Mouse (Mus musculus) 416B (cell line): ENCODE data around the gene Hdac1.

Experiments
- DNase-seq: peaks from one replicate; pipeline ENCODE4 v3.0.0; 2011; ENCODE audit warnings: low read depth

Gene Hdac1

DNA sequence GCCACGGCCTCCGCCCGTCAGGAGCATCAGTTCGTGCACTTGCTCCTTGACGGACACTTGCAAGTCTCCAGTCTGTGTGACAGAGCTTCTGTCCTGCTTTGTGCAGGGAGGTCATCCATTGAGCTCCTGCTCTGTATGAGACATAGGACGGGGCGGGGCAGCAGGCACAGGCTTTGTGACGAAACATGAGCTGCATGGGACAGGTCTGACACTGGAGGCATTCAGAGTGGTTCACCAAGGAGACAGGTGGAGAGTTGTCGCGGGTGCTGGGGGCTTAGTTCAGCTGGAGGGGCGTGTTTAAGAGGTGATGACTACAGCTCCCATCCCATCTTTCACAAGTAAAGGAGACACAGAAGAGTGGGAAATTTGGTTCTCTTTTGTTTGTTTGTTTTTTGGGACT lies 66.5 kb downstream of the Hdac1 start:
- DNase-seq: no peak
